Mouse (Mus musculus): ENCODE results near the gene Naaladl1.
"Not testable (repeated sequence)": the region's sequence is repeated elsewhere in the genome, so short reads cannot be mapped to it uniquely, and the experiment has no call there.

Gene Naaladl1

GRCm38 (mm10) chr19:6127760-6128341, 22.3 kb downstream of the Naaladl1 start, which contains the start of gene Snx15:
Gene Snx15, minus strand, starts transcription at chr19:6128304.
- DNase-seq (ENCODE audit: low read depth, low spot score), result peak; percentile 99

GRCm38 (mm10) chr19:6130414-6131128, 25.0 kb downstream of the Naaladl1 start:
- not testable (repeated sequence) for DNase-seq (ENCODE audit: low read depth, low spot score)

GRCm38 (mm10) chr19:6132171-6132827, 26.7 kb downstream of the Naaladl1 start:
- DNase-seq (ENCODE audit: low read depth, low spot score), result peak; percentile 86

- DNase-seq (ENCODE audit: low read depth, low spot score), result not testable (repeated sequence)
Measured at GRCm38 (mm10) chr19:6133197-6133596, 27.6 kb downstream of the Naaladl1 start.

GRCm38 (mm10) chr19:6136397-6136796, 30.8 kb downstream of the Naaladl1 start:
- DNase-seq (ENCODE audit: low read depth, low spot score), result no peak

GRCm38 (mm10) chr19:6139701-6140100, 34.1 kb downstream of the Naaladl1 start:
- peak; percentile 40 for DNase-seq (ENCODE audit: low read depth, low spot score)

- no peak for DNase-seq (ENCODE audit: low read depth, low spot score)
Measured at GRCm38 (mm10) chr19:6140374-6140677, 34.7 kb downstream of the Naaladl1 start.

- peak; percentile 99 for DNase-seq (ENCODE audit: low read depth, low spot score)
Measured at GRCm38 (mm10) chr19:6140678-6141393, 35.3 kb downstream of the Naaladl1 start, which contains the start of gene Batf2. Gene Batf2, plus strand, starts transcription at chr19:6140983.

- peak; percentile 98 for DNase-seq (ENCODE audit: low read depth, low spot score)
Measured at GRCm38 (mm10) chr19:6141394-6141749, 35.8 kb downstream of the Naaladl1 start, which contains the start of gene Arl2. Gene Arl2, minus strand, starts transcription at chr19:6141548.

GRCm38 (mm10) chr19:6144842-6145241, 39.3 kb downstream of the Naaladl1 start:
- DNase-seq (ENCODE audit: low read depth, low spot score), result no peak

GRCm38 (mm10) chr19:6155174-6155573, 49.6 kb downstream of the Naaladl1 start:
- DNase-seq (ENCODE audit: low read depth, low spot score), result no peak

GRCm38 (mm10) chr19:6156372-6156771, 50.8 kb downstream of the Naaladl1 start:
- no peak for DNase-seq (ENCODE audit: low read depth, low spot score)

GRCm38 (mm10) chr19:6157220-6157619, 51.6 kb downstream of the Naaladl1 start:
- DNase-seq (ENCODE audit: low read depth, low spot score), result peak; percentile 72

GRCm38 (mm10) chr19:6163872-6164547, 58.4 kb downstream of the Naaladl1 start:
- DNase-seq (ENCODE audit: low read depth, low spot score), result no peak

All from brain, adult 2 months (tissue).